Mouse (Mus musculus) neutrophil, adult 65 days (primary cell): ENCODE measurements around the gene Olfr651. TPM values are rescaled to one million over a fixed set of nuclear protein-coding genes. Genes with fewer than 3 reads are reported as not detected.

Experiments
- total RNA-seq: library from RNA; stranded (reverse); gene quantifications from 2 replicates; pipeline ENCODE4 v1.2.4, GENCODE M21; 2023

The Olfr651 gene
- total RNA-seq, result not detected in 2 replicates

GRCm38 (mm10) chr7:104549833-104550232 lies at the start of gene Olfr651:
Gene Olfr651, plus strand, starts transcription at chr7:104550133.

DNA sequence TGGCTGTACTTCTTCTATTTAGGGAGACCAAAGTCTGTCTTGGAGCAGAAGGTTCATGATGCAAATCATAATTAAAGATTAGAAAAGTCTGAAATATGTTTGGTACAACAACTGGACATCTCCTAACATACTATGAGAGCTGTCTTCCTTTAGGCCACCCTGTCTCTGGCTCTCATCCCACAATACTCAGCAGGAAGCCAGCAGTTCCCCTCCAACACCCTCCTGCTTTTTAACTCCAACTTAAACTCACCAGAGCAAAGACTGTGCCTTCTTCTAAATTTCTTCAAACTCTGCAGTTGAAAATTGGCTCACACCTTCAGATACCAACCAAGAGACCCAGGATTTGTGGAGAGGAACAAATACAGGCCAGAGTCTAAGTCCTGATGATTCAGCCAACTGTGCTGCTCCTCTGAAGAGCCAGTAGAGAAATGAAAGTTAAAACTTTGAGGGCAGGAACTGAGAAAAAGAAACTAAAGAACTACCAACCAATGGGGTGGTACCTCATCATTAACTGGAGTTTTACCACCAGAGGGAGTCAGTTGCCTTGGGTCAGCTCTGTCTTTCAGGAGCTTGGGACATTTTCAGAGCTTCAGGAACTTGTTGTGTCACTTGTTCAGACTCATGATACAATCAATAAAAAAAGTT lies 42.4 kb upstream of the Olfr651 start, which contains the start of gene Trim30d:
Gene Trim30d, minus strand, starts transcription at position 429 of the 645 bp plus-strand sequence.

DNA sequence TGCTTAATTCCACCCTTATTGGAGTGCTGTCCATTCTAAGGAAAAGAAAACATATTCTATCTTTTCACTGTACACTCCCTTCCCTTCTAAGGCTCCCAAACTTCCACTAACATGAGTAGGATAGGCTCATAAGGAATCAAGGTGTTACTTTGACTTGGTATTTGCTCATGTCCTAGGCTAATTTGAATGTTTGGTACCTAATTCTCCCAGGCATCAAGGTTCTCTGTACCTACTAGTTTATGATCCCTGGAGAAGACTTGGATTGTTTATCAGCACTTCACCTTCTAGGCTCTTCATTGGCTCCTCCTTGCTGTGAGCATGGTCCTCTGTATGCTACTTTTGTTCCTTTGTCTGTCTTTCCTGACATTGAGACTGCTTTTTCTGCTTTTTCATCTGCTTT lies 10.7 kb downstream of the Olfr651 start, which contains the start of gene Olfr652:
Gene Olfr652, plus strand, starts transcription at position 301 of the 400 bp plus-strand sequence.

GRCm38 (mm10) chr7:104577014-104577413 lies 27.1 kb downstream of the Olfr651 start, which contains the start of gene Olfr653:
Gene Olfr653, plus strand, starts transcription at chr7:104577314.

DNA sequence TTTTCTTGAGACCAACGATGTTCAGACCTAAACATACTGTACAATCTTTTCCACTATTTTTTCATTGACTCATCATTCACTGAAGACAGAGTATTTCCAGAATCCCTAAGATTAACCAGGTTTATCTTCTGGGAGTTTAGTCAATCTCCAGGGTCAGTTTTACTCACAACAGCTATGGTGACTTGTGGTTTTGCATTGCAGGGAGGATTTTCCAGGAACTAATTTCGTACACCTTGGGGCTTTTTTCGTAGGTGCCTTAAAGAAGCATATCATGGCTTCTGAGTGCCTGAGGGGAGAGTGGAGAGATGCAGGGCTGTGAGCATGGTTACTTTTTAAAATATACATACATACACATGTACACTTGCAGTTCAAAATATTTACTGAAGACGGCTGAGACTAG lies 36.8 kb downstream of the Olfr651 start, which contains the start of gene Olfr654:
Gene Olfr654, plus strand, starts transcription at position 301 of the 400 bp plus-strand sequence.

DNA sequence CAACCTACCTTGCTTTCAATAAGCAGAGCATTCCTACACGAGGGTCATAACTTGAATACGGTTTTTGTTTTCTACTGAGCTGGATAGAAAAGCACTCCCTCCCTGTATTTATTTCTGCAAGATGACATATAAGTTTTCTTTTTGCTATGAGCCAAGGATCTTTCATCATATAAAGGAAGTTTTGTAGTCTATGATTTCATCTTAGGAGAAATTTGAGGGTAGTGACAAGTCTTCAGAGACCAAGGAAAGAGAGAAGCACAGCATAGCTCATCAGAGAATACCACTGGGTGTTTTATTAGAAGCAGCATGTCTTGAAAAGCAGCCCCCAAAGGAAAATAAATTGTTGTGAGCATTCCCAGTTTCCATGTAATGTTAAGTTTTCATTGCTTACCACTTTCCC lies 51.7 kb downstream of the Olfr651 start, which contains the start of gene Olfr655:
Gene Olfr655, minus strand, starts transcription at position 101 of the 400 bp plus-strand sequence.

Other genes with a start within 250 kb of the Olfr651 start
- gene Trim12a, start 234.7 kb upstream of the Olfr651 start, total RNA-seq, result 69.1 and 76.5 TPM in 2 replicates
- gene Trim34b, start 220.7 kb upstream of the Olfr651 start, total RNA-seq, result 1.2 and 1.3 TPM in 2 replicates
- 25.2 and 27.9 TPM in 2 replicates for gene Trim12c, start 196.8 kb upstream of the Olfr651 start, total RNA-seq
- gene Trim30b, start 180.2 kb upstream of the Olfr651 start, total RNA-seq, result 62.0 and 62.1 TPM in 2 replicates
- 0.39 TPM in 1 of 2 replicates, not detected in the other for gene Trim30c, start 149.3 kb upstream of the Olfr651 start, total RNA-seq
- 35.5 and 45.3 TPM in 2 replicates for gene Trim30a, start 84.9 kb upstream of the Olfr651 start, total RNA-seq
- 9.4 and 10.7 TPM in 2 replicates for gene Trim30d, start 42.3 kb upstream of the Olfr651 start, total RNA-seq
- gene Olfr652, start 10.8 kb downstream of the Olfr651 start, total RNA-seq, result not detected in 2 replicates
- not detected in 2 replicates for gene Olfr653, start 27.2 kb downstream of the Olfr651 start, total RNA-seq
- gene Olfr654, start 36.9 kb downstream of the Olfr651 start, total RNA-seq, result not detected in 2 replicates
- 0.73 TPM in 1 of 2 replicates, not detected in the other for gene Olfr655, start 51.6 kb downstream of the Olfr651 start, total RNA-seq
- not detected in 2 replicates for gene Olfr656, start 63.8 kb downstream of the Olfr651 start, total RNA-seq
- not detected in 2 replicates for gene Olfr657, start 74.7 kb downstream of the Olfr651 start, total RNA-seq
- not detected in 2 replicates for gene Olfr658, start 97.2 kb downstream of the Olfr651 start, total RNA-seq
- not detected in 2 replicates for gene Olfr659, start 116.6 kb downstream of the Olfr651 start, total RNA-seq
- not detected in 2 replicates for gene Olfr661, start 136.4 kb downstream of the Olfr651 start, total RNA-seq
- gene Usp17le, start 227.3 kb downstream of the Olfr651 start, total RNA-seq, result not detected in 2 replicates